In the genomic region with DNA sequence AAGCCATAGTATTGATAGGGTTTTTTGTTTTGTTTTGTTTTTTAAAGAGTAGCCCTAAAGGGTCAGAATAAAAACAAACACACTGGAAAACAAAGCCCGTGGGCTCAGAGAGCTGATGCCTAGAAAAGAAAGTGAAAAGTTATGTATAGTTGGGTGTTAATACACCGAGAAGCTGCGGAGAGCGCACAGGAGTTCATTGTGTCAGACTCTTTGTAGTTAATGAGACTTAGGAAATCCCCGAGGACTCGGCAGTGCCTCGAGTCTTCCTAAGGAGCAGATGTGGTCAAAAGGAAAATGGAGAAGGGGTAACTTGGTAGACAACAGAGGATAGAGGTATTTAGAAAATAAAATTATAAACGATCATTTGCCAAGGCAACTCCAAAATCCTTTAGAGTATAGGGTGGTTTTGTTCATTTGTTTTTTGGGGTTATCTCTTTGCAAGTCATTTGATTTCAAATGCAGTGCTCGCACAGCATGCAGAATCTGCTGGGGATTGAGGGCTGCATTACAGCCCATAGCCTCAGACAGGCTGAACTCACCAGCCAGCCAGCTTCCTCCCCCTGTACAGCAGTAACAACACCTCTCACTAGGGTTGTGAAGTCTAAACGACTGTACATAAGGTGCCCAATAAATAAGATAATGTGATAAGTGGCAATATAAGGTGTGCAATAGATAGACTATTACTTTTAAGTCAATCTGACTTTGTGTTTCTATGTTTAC, we compare ENCODE assay signal across 8 mouse cellular contexts. TPM values are rescaled to one million over a fixed set of nuclear protein-coding genes. Genes with fewer than 3 reads are reported as not detected.
DNase-seq lines count a peak whose midpoint lies in the region; ATAC-seq and TF ChIP-seq lines count a peak whose summit lies in the region.

No protein-coding gene starts in this region.

- DNase-seq in gastrocnemius, adult 2 months = no peak
- DNase-seq in gastrocnemius, adult 8-10 months (ENCODE audit: low spot score in 2 of 2) = no peak
- peak; percentile 14 for DNase-seq in forebrain, postnatal 0 days
- DNase-seq in liver, embryonic 14.5 days (ENCODE audit: low read depth in 3 of 3, low spot score in 3 of 3) = no peak
- no peak for DNase-seq in spleen, adult 12 weeks (ENCODE audit: low spot score)
- no peak for DNase-seq in testis, postnatal 14 days (ENCODE audit: low spot score)
- DNase-seq in urinary bladder, adult 18-20 months (ENCODE audit: low spot score in 2 of 2) = no peak

- TF ChIP-seq EP300 in liver, embryonic 14.5 days (IDR thresholded peaks at IDR 0.05; ENCODE audit: low read depth) = no peak

- 0 out of 2 replicates have a peak, but pooled peaks have one; percentile 34 for ATAC-seq in forebrain, postnatal 0 days
- no peak for ATAC-seq in liver, embryonic 14.5 days (ENCODE audit: insufficient read depth)

- TF ChIP-seq CTCF in gastrocnemius, adult 2 months (IDR thresholded peaks at IDR 0.05) = no peak
- TF ChIP-seq CTCF in E14TG2a.4 (conservative IDR thresholded peaks at IDR 0.05; ENCODE audit: low read length) = no peak
- TF ChIP-seq CTCF in forebrain, postnatal 0 days (IDR thresholded peaks at IDR 0.05; ENCODE audit: low read depth) = no peak
- TF ChIP-seq CTCF in liver, embryonic 14.5 days (IDR thresholded peaks at IDR 0.05; ENCODE audit: low read depth) = no peak

- H3K9me3 ChIP-seq in E14TG2a.4 (ENCODE audit: low read length) = no peaks in the 10 kb centered on the region
- H3K9me3 ChIP-seq in forebrain, postnatal 0 days (ENCODE audit: low read length) = no peaks in the 10 kb centered on the region
- no peaks in the 10 kb centered on the region for H3K9me3 ChIP-seq in liver, embryonic 14.5 days (ENCODE audit: control insufficient read depth, low read length)

- H3K4me2 ChIP-seq in forebrain, postnatal 0 days (ENCODE audit: low read depth) = peak overlapping the region; percentile 88
- H3K4me2 ChIP-seq in liver, embryonic 14.5 days (ENCODE audit: low read depth) = peak overlapping the region; percentile 53

- H3K36me3 ChIP-seq in E14TG2a.4 (ENCODE audit: insufficient read depth, low read length) = peaks cover 54% of the 10 kb centered on the region
- no peaks in the 10 kb centered on the region for H3K36me3 ChIP-seq in forebrain, postnatal 0 days (ENCODE audit: insufficient read depth)
- H3K36me3 ChIP-seq in liver, embryonic 14.5 days (replicated peaks; ENCODE audit: control insufficient read depth, insufficient read depth, low read depth) = no peaks in the 10 kb centered on the region

- 4% methylated on average over 10 of the region's 10 CpGs for WGBS in forebrain, postnatal 0 days
- WGBS in liver, embryonic 14.5 days (ENCODE audit: insufficient replicate concordance) = 3% methylated on average over 10 of the region's 10 CpGs

- no peaks in the 10 kb centered on the region for H3K27me3 ChIP-seq in E14TG2a.4 (ENCODE audit: insufficient read depth, low read length)
- no peaks in the 10 kb centered on the region for H3K27me3 ChIP-seq in forebrain, postnatal 0 days (ENCODE audit: insufficient read depth, low read length)
- peaks cover 8% of the 10 kb centered on the region for H3K27me3 ChIP-seq in liver, embryonic 14.5 days (ENCODE audit: control insufficient read depth, insufficient read depth, low read length)

- peak overlapping the region; percentile 68 for H3K4me3 ChIP-seq in gastrocnemius, adult 2 months
- peak overlapping the region; percentile 83 for H3K4me3 ChIP-seq in E14TG2a.4 (replicated peaks; ENCODE audit: low read length)
- peak overlapping the region; percentile 46 for H3K4me3 ChIP-seq in forebrain, postnatal 0 days (ENCODE audit: low read depth, low read length)
- H3K4me3 ChIP-seq in liver, embryonic 14.5 days (ENCODE audit: insufficient read depth in 1 of 2, low read depth in 2 of 2, low read length in 2 of 2) = peak overlapping the region in 1 of 2 experiments; percentile 33; a peak in 2 of 4 replicates

- intact Hi-C loops in gastrocnemius, adult 2 months (cut with DNase I) = no loop called here

- peak overlapping the region; percentile 50; the same call in 1 of the 2 replicates for H3K9ac ChIP-seq in forebrain, postnatal 0 days
- H3K9ac ChIP-seq in liver, embryonic 14.5 days (replicated peaks) = no peak overlapping the region

- peak overlapping the region; percentile 75 for H3K27ac ChIP-seq in gastrocnemius, adult 2 months
- H3K27ac ChIP-seq in forebrain, postnatal 0 days (ENCODE audit: low read depth, low read length) = no peak overlapping the region
- H3K27ac ChIP-seq in liver, embryonic 14.5 days = no peak overlapping the region

- peaks cover 83% of the 10 kb centered on the region for H3K4me1 ChIP-seq in E14TG2a.4 (replicated peaks; ENCODE audit: low read depth, low read length)
- H3K4me1 ChIP-seq in forebrain, postnatal 0 days (ENCODE audit: insufficient read depth) = 0 out of 2 replicates have a peak, but pooled peaks cover 6% of the 10 kb centered on the region
- peaks cover 0 to 2% of the 10 kb centered on the region in 2 experiments; a peak in 1 of 4 replicates for H3K4me1 ChIP-seq in liver, embryonic 14.5 days (replicated peaks; ENCODE audit: control insufficient read depth in 2 of 2, insufficient read depth in 2 of 2, low read length in 1 of 2)

RNA-seq across cellular contexts. Expression of gene Tgif1, which starts 18.1 kb away (rescaled TPM):
- total RNA-seq in gastrocnemius, adult 2 months (2021) = 1 to 10 TPM; 3.1 to 8.5 TPM
- 1 to 10 TPM; 5.6 to 7.2 (median 5.9) TPM for total RNA-seq in gastrocnemius, adult 8-10 months (2022)
- 3.0 and 3.5 TPM in 2 replicates for total RNA-seq in forebrain, postnatal 0 days (2014; rRNA removed)
- 4.4 and 5.2 TPM in 2 replicates for polyA plus RNA-seq in forebrain, postnatal 0 days (2015; fragmentation: Nextera tagmentation; extraction: Ambion mirVana)
- 6.3 and 7.0 TPM in 2 replicates for polyA plus RNA-seq in liver, embryonic 14.5 days (2012; rRNA removed)
- 5.0 TPM in 2 replicates for polyA plus RNA-seq in liver, embryonic 14.5 days (2014; fragmentation: Nextera tagmentation; extraction: Ambion mirVana)
